In genomic region chr9:26264867-26265725, GRCm38 (mm10) we compare ENCODE assay signal across 12 mouse cellular contexts.
A peak's percentile ranks its signal among the peaks of the same experiment; 100 is the strongest.
DNase-seq lines count a peak whose midpoint lies in the region.
"Had no signal": no experiment of that assay in that cellular context is flagged by ENCODE, and none has a peak within 500 bp of the region (broad histone marks: within the 10 kb centered on the region; RNA-seq: fewer than 3 reads in every experiment).

No protein-coding gene starts in this region.

- peak; percentile 68 to 86 for DNase-seq in right cerebral cortex, adult 2 months (ENCODE audit: low spot score in 2 of 2)
- DNase-seq in right cerebral cortex, postnatal 14 days: no peak
- peak; percentile 74 to 79 for DNase-seq in layer of hippocampus, adult 8-10 months (ENCODE audit: low spot score in 2 of 2)
- DNase-seq in left cerebral cortex, adult 9 months (ENCODE audit: low spot score in 2 of 2): peak; percentile 42 to 86
- DNase-seq in telencephalon, adult 2 months (ENCODE audit: low read depth, low spot score): peak; percentile 84
- DNase-seq in kidney, postnatal 36 days: no peak
- DNase-seq in cerebellum, adult 11-12 months: no peak
- DNase-seq in liver: no peak
- DNase-seq: adrenal gland, postnatal 36 days; cerebellum, adult 2 months; kidney, adult 18-20 months; thymus, postnatal 14 days had no signal

Comparison
In these comparisons a context has a peak if more than half of its experiments do, and no peak if none do; other contexts are left out.
1. DNase-seq: peak in right cerebral cortex, adult 2 months (2 of 2), layer of hippocampus, adult 8-10 months (2 of 2), left cerebral cortex, adult 9 months (2 of 2) and telencephalon, adult 2 months (single experiment); none in right cerebral cortex, postnatal 14 days (single experiment), kidney, postnatal 36 days (0 of 2), cerebellum, adult 11-12 months (single experiment) and liver (single experiment).